Mouse (Mus musculus) adrenal gland, adult 8-10 months (tissue): Measurements from ENCODE around the gene Rras2. TPM values are rescaled to one million over a fixed set of nuclear protein-coding genes. Genes with fewer than 3 reads are reported as not detected.

Experiments
- DNase-seq: peaks from one replicate; pipeline ENCODE4 v3.0.0; 2022
- total RNA-seq, 4 experiments: library from RNA; stranded (reverse); gene quantifications; 2 replicates each; pipeline ENCODE4 v1.2.4; 2022

The Rras2 gene
- total RNA-seq, 4 experiments from 2014 or later = 18.2 to 35.7 (median 28.5) TPM

DNA sequence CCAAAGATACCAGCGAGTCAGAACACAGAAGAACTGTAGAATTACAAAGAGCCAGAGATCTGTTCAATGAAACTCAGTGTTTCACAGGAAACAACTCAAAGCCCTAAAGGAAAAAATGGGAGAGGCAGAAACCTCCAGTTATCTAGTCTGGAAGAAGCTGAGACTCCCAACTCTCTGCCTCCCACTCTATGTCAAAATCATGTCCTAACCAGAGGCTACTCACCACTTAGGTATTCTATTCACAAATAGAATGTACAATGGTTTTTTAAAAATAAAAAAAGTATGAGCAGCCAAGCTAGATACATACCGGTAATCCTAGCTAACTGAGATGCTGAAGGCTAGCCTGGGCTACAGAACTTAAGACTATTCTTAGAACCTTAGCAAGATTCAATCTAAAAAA lies 3.3 kb downstream of the Rras2 start:
- no peak for DNase-seq

DNA sequence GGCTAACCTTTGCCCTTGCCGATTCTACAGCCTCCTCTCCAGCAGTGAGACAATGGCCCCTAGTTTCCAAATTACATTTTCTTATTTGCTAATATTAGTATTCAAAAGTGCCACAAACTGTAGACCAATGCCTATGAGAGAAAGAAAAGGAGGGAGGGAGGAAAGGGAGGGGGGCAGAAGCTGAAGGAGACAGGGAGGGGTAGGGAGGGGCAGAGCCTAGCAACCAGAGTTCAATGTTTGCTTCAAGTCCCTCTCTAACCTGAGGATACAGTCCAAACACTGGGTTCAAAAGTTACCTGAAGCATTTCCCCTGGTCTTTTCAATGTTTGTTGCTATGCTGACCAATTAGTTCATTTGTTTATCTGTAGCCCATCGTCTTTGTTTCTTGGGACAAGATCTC lies 7.1 kb downstream of the Rras2 start:
- DNase-seq = no peak

DNA sequence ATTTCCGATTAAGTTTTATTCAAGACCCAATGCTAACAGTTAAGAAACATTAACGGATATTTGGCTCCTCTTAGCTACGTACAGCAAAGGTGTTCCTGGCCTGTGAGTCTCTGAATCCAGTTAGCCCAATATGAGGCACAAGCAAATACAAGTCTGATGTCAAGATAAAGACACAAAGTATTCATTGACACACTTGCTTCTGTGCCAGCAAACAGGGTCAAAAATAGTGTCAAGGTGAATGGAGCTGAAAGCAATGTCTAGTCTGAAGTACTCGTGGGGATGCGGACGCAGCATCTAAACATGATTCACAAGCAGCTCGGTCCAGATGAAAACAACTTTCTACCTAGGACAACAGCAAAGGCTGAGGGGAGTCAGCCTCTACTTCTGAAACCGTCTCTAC lies 11.7 kb downstream of the Rras2 start:
- DNase-seq = no peak

DNA sequence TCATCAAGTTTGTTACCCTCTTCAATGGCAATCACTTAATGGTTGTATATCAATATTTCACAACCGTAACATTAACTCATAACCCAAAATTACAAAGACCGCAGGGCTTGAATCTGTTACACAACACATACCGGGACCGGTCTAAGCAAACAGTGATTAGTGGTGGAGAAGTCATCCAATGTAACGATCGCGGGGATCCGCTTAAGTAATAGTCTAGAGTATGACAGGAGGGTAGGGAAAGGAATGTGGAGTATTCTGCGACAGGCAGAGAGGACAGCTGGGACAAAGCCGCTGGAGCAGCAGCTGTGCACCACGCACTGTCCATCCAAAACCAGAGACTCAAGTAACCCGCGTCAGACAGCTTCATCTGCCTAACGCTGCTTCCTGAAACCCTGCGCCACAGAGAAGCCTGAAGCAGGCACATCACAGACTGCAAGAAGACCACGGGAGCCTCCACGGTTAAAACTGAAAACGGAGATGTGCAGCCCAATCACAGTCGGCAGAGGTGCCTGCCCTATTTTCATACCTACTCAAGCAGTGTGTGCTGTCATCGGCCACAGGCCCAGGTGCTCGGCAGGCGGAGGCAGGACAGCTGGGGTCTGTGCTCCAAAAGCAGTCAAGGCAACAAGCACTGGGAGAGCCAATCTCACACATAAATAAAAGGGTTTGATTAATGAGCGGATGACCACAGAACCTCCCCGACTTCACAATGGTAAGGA lies 13.8 kb downstream of the Rras2 start:
- no peak for DNase-seq

DNA sequence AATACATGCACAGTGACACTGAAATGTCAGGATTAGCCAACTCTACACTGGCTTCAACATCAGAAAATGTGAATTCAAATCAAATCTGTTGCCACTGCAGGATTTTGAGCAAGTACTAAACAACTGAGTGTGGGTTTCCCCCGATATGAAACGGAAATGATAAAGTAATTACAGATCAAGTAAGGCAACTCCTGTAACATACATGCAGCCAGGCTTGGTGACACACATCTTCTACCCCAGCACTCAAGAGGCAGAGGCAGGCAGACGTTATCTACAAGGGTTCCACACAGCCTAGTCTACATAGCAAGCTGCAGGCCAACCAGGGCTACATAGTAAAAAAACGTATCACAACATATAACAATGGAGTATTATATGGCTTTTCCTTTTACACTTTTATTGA lies 14.4 kb downstream of the Rras2 start:
- no peak for DNase-seq

DNA sequence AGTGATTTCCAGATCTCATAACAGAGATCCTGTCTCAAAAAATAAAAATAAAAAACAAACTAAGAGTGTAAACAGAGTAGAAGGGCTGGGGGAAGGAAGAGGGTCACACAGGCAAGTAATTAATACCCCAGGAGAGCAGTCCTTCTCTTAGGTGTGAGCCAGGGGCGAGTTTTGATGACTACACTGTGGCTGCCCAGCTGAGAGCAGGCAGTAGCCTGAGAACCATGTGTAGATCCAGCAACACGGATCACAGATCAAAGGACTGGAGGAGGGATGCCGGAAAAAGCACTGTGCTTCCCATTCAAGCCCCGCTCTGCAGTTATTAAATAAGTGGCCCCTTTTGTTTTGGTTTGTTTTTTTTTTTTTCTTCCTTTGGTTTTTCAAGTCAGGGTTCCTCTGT lies 15.0 kb downstream of the Rras2 start:
- DNase-seq = no peak

DNA sequence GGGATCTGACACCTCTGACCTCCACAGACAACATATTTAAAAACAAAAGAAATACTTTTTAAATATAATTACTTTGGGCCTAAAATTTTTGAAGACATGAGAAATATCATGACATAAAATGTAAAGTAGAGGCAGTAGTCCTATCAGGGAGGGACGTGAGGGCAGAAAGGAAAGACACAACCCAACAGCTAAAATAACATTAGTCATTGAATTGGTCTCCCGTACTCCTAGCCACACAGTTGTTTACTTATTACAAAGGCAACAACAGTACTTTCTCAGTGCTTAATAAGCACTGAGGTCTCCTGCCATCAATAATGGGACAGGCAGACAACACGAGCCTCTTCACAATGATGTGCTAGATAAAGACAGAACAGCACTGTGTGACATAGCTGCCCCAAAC lies 16.2 kb downstream of the Rras2 start:
- no peak for DNase-seq

DNA sequence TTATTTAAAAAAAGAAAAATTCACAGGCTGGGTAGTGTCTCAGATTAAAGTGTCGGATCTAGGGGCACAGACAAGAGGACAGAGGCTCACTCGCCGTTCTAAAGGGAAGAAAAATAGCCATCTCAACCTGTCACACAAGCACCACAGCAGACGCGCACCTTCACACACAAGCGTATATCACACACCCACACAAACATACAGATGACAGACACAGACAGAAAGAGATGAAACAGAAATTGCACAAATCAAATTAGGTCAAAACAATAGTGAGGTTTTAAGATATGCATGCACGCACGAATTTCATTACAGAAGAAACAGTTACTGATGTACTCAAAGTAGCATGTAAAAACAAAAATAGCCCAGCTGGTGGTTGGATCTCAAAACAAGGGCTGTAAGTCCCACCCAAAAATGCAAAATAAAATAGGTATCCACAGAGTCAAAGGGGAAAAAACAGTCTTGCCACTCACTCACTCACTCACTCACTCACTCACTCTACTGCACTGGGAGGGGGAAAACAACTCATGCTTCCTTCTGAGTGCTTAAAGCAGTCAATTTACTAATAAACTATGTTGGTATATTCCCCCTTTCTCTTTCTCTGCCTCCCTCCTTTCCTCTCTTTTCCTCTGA lies 23.9 kb downstream of the Rras2 start:
- no peak for DNase-seq

DNA sequence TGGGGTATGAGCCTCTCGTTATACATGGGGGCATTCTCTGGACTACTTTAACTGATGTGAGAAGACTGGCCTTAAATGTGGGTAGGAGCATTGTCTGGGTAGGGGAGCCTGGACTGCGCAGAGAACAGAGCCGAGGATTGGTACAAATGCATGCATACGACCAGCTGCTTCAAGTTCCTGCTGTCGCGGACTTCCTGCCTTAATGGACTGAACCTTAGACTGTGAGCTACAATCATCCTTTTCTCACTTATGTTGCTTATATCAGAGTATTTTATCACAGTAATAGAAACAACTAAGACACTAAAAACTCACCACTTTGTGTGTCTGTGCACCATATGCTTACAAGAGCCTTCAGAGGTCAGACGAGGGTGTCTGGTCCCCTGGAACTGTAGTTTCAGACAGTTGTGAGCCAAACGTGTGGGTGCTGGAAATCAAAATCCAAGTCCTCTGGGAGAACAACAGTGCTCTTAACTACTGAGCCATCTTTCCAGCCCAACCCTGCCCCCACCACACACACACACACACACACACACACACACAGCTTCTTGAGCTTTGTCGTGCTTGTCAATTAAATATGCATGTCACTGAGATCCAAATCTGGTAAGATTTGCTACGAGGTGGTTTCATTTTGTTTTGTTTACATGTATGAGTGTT lies 26.6 kb downstream of the Rras2 start:
- no peak for DNase-seq

DNA sequence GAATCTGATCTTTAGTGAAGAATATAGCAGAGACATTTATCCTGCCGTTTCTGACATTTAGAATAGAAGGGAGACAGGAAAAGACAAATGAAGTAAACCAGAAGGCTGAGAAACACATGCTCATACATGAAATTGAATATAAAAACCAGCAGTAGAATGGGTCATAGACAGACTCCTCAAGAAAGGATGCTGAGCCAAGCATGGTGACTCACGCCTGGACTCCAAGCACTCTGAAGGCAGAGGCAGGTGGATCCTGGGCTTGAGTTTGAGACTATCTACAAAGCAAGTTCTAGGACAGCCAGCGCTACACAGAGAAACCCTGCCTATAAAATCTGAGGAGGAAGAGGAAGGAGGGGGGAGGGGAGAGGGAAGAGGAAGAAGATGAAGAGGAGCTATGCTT lies 27.4 kb downstream of the Rras2 start:
- DNase-seq = no peak

DNA sequence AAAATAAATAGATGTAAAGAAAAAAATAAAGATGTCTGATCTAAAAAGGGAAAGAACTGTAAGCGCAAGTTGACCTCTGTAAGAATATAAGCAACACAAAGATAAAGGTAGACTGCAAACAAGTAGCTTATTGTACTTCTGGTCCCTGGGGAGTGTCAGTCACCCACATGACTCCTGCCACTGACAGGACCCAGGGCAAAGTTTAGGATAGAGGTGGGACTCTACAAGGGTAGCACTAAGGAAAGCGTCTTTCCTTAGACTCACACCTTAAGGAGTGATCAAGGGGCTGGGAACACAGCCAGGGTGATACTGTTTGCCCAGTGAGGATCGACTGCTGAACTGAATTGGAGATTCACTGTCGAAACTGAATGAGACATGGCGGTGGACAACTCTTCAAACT lies 28.7 kb downstream of the Rras2 start:
- DNase-seq = no peak

DNA sequence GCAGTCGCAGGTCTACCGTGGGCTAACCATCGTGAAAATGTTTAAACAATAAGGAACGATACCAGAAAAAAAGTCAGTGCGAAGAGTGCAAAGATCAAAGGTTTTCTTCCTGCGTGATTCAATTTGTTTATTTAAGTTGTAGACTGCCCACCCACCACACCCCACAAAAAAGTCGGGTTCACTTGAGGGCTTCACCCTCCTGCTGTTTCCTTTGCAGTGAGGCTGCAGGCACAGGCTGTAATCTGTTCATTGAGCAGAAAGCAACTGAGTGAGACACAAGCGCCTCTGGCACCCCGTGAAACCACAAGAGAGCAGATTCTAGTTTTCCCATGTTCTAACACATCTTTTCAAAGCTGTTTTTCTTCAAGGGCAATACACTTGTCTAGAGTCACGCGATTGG lies 29.6 kb downstream of the Rras2 start:
- no peak for DNase-seq

DNA sequence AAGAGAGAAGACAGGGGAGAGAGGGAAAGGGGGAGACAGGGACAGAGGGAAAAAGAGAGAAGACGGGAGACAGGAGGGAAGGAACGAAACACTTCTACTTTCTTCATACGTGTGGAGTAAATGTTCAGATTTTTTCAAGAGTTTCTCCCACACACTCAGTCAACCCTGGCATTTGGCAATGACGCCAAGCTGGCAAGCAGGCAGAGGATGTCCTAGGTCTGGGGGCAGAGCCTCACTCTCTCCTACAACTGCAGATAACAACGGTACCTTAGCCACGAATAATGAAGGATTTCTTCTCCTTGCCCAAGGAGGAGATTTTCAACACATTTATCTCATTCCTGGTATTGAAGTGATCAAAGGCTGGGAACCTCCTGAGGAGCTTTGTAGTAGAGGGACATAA lies 30.2 kb downstream of the Rras2 start:
- DNase-seq = no peak

DNA sequence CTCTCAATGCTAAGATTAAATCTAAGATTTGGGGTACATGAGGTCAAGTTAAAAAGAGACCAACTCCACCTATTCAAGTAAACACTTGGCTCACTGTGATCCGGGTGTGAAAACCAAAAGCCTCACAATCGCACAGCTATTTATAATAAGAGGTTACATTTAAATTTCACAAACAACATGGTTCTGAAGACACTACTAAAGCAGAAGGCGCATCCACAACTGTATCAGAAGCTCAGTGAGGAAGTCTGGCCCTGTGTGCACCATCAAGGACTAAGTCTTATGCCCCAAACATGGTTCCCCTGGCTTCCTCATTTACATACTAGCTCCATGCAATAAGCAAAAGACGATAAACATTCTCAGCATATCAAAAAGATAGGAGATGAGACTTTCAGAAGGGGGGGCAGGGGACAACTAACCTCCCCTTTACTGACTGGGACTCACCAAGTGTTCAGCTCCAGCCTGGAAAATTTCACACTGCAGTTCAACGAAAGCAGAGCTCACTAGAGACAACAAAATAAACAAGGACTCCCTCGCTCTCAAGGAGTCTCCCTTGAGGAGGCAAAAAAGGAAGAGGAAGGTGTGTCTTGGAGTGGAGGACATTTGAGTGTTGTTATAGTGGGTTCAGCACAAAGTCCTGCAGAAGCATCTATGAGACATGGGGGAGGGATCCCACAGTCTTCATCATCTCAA lies 31.4 kb downstream of the Rras2 start:
- no peak for DNase-seq

DNA sequence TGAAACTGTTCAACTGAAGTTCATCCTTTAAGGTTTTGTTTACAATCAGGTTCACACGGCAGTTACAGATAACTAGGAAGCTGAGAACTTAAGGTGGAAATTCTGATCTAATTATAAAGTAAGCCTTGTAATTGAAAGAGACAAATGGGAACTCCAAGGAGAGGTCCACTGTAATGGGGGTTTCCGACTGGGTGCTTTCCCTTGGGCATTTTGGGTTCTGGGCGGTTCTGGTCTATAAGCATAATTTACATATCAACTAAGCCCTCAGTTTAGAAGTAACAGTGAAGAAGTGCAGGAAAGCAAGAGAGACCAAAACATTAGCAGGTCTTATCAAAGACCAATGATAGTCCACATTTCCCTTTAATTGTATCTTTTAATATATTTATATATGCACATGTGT lies 33.8 kb downstream of the Rras2 start:
- DNase-seq = no peak

DNA sequence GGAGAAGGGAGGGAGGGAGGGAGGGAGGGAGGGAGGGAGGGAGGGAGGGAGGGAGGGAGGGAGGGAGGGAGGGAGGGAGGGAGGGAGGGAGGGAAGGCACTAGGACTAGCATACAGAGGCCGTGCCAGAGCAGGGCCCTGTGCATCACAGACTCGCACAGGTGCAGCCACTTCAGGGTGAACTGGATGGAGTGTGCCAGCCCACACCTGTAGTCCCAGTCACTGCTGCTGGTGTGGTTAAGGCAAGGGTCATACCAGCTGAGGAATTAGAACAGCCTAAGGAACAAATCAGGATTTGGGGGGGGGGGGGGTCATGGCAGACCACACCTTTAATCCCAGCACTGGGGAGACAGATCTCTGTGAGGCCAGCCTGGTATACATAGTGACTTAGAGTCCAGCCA lies 34.5 kb downstream of the Rras2 start:
- DNase-seq = no peak

DNA sequence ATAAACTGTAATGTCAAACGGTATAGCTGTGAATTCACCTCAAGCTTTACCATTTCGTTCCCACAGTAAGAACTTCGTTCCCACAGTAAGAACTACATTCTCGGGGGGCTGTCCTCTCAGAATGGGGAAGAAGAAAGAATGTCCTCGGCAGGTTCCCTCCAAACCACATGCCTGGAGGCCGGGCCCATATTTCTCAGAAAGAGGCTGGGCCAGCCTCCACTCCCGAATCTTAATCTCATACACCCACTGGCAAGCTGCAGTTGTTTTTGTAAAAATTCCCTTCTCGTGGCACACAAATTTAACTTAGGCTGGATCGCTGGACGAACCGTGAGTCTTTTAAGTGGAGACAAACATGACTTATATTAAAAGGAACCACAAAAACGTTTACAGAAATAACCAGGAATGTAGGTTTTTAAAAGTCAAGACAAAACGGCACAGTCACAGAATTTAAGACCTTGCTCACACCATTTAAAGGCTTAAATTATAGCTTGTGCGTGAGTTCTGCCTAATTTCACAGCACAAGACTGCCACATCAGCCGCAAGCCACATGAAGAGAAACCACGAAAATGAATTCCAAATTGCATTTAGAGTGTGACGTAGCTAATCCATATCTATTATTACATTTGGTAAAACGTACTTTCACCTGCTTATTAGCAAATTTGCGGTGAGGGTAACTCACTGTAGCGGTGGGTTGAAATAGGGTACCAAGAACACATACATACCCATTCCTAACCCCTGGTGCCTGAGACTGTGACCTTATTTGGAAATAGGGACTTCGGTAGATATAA lies 35.8 kb downstream of the Rras2 start:
- DNase-seq = no peak

DNA sequence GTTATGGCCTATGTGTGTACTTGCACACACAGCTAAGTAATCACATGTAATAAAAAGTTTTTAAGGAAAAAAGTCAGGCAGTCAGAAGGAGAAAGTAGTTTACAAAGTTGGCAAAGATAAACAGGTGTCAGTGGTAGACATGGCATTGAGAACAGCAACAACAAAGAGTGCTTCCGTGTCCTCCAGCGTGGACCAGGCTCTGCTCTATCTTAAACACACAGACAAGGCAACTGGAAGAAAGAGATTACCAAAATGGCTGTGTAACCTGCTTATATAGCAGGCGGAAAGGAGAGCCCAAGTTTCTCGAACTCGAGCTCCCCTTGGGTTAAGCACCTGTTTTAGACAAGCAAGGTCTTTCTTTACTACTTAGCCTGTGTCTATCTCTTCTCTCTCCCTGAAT lies 37.3 kb downstream of the Rras2 start:
- no peak for DNase-seq

DNA sequence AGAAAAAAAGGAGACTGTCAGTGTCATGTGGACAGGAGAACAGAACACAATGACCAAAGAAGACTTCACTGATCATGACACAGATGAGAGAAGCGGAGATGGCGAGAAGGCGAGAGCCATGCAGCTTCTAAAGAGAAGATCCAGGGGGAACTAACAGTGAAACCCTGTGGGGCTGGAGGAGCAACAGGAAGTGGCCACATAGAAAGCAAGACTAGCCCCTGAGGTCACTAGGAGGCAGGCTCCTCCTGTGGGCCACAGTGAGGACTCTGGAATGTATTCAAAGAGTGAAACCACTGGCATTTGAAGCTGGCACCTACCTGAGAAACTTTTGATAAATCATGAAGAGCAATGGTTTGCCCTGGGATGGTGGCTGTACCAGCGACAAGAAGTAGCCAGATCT lies 38.2 kb downstream of the Rras2 start:
- no peak for DNase-seq

DNA sequence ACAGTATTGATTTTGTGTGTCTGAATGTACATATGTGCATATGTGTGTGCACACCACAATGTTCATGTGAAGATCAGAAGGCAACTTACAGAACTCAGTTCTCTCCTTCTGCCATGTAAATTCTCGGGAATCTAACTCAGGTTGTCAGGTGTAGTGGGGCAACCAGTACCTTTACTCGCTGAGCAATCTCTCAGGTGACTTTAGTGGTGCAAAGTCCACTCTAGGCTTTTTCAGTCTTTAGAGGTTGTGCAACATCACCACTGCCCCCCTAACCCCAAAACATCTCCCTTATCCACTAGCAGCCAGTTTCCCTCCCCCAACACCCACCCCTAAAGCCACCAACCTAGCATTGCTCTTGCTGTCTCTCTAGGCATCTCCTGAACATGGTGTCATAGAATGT lies 43.0 kb downstream of the Rras2 start:
- no peak for DNase-seq

DNA sequence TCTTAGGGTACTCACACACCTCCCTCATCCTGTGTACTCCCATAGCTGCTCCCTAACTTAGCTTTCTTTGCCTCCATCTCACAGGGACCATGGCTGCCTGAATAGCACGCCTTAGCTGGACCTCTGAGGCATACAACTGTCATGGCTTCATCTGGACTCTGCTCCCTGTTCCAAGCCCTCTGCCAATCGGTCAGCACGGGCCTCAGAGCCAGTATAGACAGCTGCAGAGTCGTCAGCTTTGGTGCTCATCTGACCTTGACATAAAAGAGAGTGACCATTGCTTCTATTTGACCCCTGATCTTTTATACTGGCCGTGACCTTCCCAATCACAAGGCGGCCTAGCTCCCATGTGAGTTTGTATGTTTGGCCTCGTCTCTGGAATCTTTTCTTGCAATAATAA lies 43.4 kb downstream of the Rras2 start:
- DNase-seq = no peak

DNA sequence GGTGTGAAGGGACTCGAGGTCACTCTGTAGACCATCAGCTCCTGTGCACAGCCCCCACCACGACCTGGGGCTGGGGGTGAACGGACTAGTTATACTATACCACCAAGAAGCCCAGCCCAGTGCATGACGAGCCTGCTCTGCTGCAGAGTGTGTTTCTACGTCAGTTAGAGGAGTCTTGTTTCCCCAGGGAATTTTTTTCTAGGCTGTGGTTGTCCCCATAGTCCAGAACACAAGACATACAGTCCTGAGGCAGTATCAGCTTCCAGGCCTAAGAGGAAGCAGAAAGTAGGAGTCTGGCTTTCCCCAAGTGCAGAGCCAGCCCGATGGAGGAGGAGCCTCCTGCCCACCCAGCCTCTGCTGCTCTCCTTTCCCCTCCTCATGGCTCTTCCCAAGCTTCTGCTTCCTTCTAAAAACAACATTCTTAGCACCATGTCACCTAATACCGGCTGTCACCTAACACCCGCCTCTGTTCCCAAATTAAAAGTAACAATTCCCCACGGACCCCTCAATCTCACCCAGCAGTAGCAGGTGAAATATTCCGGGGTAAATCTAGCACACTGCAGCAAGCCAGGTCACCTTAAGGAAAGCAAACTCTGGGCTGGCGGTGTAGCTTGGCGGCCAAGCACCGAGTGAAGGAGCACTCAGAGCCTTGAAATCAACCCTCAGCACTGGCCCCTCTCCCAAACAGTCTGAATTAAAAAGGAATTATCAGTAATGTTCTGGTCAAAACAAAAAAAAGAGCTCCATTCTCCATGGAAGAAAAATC lies 45.5 kb downstream of the Rras2 start:
- DNase-seq = no peak
